Mouse (Mus musculus) small intestine, adult 2 months (tissue): ENCODE data around the gene Flrt1. TPM values are rescaled to one million over a fixed set of nuclear protein-coding genes. Genes with fewer than 3 reads are reported as not detected.
"Not testable (repeated sequence)": the region's sequence is repeated elsewhere in the genome, so short reads cannot be mapped to it uniquely, and the experiment has no call there.

Experiments used
- H3K27ac ChIP-seq: fragments of 200-500 bp; 2 replicates; pipeline ENCODE4 v1.5.1; 2012; ENCODE audit warnings: low read depth, low read length, control low read depth, inconsistent platforms; ENCODE audit not compliant: insufficient read depth
- H3K27me3 ChIP-seq: fragments of 200-500 bp; 2 replicates; pipeline ENCODE4 v1.6.1; 2012; ENCODE audit warnings: mild to moderate bottlenecking, moderate library complexity, low read length, inconsistent platforms; ENCODE audit not compliant: control insufficient read depth, insufficient read depth
- H3K36me3 ChIP-seq: fragments of 200-500 bp; 2 replicates; pipeline ENCODE4 v1.6.1; 2012; ENCODE audit warnings: mild to moderate bottlenecking, low read length, control low read depth, inconsistent platforms; ENCODE audit not compliant: control insufficient read depth, insufficient read depth
- H3K4me1 ChIP-seq: fragments of 200-500 bp; 2 replicates; pipeline ENCODE4 v1.6.1; 2012; ENCODE audit warnings: low read length, inconsistent platforms, mixed read lengths; ENCODE audit not compliant: control insufficient read depth, insufficient read depth, insufficient read length
- H3K4me3 ChIP-seq: fragments of 200-500 bp; 2 replicates; pipeline ENCODE4 v1.5.1; 2012; ENCODE audit warnings: low read depth, mild to moderate bottlenecking, control low read depth, inconsistent platforms, low read length, moderate library complexity
- CTCF ChIP-seq: fragments of 200-500 bp; IDR thresholded peaks from 2 replicates; pipeline ENCODE4 v1.5.1; 2012; ENCODE audit warnings: low read depth, mild to moderate bottlenecking, control low read depth, inconsistent platforms, low read length, moderate library complexity, mixed read lengths; ENCODE audit not compliant: insufficient replicate concordance, insufficient read length; ENCODE audit errors: extremely low read depth
- POLR2A ChIP-seq: fragments of 200-500 bp; IDR thresholded peaks from 2 replicates; pipeline ENCODE4 v1.6.1; 2012; ENCODE audit warnings: low read depth, mild to moderate bottlenecking, control low read depth, inconsistent platforms, low read length, moderate library complexity
- WGBS: fragments of 180-500 bp; shearing (Covaris S2); methylation state at CpG from one replicate; pipeline ENCODE4 v1.1.7; 2018; 5-methylcytosine and 5-hydroxymethylcytosine counted together
- polyA plus RNA-seq: library from polyadenylated mRNA; depleted of rRNA; stranded (reverse); fragments of >200 nt; gene quantifications from 2 replicates; pipeline ENCODE4 v1.2.3, GENCODE M21; 2012

Gene Flrt1
- polyA plus RNA-seq, 1 experiment, result 0.06 TPM

DNA sequence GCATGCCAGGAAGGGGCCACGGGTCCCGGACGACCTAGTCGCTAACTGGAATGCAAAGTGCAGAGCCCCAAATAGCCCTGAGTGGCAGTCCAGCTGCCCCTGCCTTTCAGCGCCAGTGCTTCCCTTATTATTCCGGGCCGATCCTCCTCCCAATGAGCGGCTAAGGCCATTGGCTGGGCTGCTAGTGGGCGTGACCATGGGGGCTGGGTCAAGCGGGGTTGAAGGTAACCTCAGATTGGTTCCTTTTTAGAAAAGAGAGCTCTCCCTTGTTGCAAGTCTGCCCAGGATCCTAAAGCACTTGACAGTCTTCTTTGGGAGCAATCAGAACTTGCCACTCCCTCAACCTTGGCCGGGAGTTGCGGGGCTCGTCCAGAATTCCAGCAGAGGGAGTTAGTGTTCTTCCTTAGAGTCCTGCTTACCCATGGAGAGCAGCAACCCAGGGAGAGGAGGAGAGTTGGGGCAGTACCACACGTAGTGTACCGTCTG, 47.8 kb downstream of the Flrt1 start:
- 2% methylated on average over 15 of the region's 15 CpGs for WGBS
- TF ChIP-seq POLR2A (peak; percentile 82; the same call in 1 of the 2 replicates), CTCF (peak; percentile 46; the same call in 1 of the 2 replicates)
- Histone ChIP-seq H3K27ac (peak overlapping the region; percentile 51), H3K27me3 (no peaks in the 10 kb centered on the region), H3K4me3 (peak overlapping the region; percentile 79), H3K36me3 (no peaks in the 10 kb centered on the region), H3K4me1 (peaks cover 14% of the 10 kb centered on the region)

DNA sequence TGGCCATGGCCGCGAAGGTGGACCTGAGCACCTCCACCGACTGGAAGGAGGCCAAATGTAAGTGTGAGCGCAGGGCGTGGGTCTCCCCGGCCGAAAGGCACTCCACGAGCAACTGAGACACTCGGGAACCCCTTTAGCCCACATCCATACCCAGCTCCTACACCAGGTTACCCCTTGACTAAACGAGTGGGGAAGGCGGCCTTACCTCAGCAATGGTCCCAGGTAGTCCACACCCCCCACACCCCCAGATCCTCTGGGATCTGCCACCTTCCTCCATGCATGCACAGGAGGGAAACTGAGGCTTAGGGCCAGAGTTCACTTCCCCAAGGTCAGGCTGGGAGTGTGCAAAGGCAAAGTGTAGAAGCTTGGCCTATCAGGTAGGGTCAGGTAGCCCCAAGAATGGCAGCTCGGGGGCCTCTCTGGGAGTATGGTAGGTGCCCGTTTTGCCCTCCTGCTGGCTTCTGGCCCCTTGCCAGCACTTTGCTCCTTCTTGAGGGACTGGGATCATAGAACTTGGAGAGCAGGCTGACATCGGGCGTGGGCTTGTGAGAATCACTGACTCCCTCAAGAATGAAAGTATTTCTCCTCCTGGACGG, 48.3 kb downstream of the Flrt1 start:
- H3K4me3 ChIP-seq, result peak overlapping the region; percentile 79
- H3K27me3 ChIP-seq, result no peaks in the 10 kb centered on the region
- no peaks in the 10 kb centered on the region for H3K36me3 ChIP-seq
- TF ChIP-seq POLR2A (no peak), CTCF (no peak)
- under 1% methylated on average over 16 of the region's 16 CpGs for WGBS
- H3K27ac ChIP-seq, result peak overlapping the region; percentile 51
- H3K4me1 ChIP-seq, result peaks cover 14% of the 10 kb centered on the region

DNA sequence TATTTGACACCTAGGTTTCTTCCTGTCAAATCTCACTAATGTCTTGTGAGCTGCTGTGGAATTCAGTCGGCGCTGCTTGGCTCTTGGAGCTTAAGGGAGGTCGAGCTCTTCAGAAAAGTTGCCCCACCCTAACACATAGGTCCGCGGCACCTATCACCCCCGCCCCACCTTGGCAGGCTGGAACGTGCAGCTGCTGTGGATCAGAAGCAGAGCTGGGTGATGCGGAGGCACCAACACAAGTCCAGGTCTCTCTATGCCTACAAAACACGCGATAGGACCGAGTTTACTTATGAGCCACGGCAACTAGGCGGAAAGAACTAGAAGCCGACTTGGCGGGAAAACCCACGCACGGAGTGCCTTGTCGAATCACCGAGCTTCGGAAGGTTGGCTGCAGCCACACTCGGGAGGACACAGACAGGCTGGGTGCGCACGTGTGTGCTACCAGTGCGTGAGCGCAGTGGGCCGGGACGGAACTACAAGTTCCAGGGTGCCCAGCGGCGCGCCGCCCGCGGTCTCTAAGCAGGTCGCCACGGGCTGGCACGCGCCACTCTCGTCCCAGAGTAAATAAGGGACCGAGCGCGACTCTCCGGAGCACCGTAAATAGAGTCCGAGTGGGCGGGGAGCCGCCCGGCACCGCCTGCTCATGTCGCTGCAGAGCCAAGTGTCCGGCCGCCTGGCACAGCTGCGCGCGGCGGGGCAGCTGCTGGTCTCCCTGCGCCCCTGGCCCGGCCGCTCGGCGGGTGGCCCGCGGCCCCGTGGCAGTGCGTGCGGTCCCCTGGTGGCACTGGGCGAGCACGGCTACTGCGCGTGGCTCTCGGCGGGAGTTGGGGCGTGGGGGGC, 49.1 kb downstream of the Flrt1 start, which contains the start of gene Macrod1:
Gene Macrod1, plus strand, starts transcription at position 563 of the 840 bp plus-strand sequence.
- under 1% methylated on average over 72 of the region's 72 CpGs for WGBS
- peak within 1 kb of the TSS; percentile 79 for H3K4me3 ChIP-seq
- H3K4me1 ChIP-seq, result peaks cover 14% of the 10 kb centered on the region
- TF ChIP-seq CTCF (no peak), POLR2A (no peak)
- peak within 1 kb of the TSS; percentile 51 for H3K27ac ChIP-seq
- H3K27me3 ChIP-seq, result no peaks in the 10 kb centered on the region
- no peaks in the 10 kb centered on the region for H3K36me3 ChIP-seq

DNA sequence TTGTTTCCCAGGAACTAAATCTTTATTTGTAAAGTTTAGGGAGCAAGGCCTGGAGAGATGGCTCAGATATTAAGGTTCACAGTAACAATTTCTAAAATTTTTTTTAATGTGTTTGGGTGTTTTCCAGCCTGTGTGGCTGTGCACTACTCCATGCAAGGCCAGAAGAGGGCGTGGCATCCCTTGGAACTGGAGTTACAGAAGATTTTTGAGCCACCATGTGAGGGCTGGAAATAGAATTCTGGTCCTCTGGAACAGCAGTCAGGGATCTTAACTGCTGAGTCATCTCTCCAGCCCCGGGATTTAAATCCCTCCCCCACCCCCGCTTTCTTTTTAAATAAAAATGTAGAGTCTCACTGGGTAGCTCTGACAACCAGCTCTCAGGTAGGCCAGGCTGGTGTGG, 50.4 kb downstream of the Flrt1 start:
- H3K4me1 ChIP-seq, result peaks cover 14% of the 10 kb centered on the region
- TF ChIP-seq CTCF, result no peak
- no peak for TF ChIP-seq POLR2A
- H3K36me3 ChIP-seq, result no peaks in the 10 kb centered on the region
- no peak overlapping the region for H3K4me3 ChIP-seq
- H3K27me3 ChIP-seq, result no peaks in the 10 kb centered on the region
- 55% methylated on average over 3 of the region's 3 CpGs for WGBS
- H3K27ac ChIP-seq, result no peak overlapping the region

DNA sequence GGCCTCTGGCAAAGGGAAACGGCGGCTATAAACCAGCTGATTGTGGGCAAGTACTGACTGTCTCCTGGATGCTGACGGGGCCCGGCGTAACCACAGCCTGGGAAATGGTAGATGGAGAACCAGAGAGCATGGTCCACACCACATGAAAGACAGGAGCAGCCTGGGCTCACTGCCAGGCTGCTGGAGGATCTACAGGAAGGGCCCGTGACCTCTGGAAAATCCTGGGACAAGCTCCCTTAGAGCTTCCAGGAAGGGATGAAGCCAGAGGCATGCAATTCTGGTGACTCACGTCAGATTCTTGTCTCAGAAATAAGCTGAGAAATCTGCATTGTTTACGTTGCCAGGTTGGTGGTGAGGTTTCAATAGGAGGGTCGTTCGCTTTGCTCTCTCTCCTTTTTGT, 50.8 kb downstream of the Flrt1 start:
- no peak overlapping the region for H3K4me3 ChIP-seq
- H3K27me3 ChIP-seq, result no peaks in the 10 kb centered on the region
- H3K36me3 ChIP-seq, result no peaks in the 10 kb centered on the region
- H3K4me1 ChIP-seq, result peaks cover 14% of the 10 kb centered on the region
- TF ChIP-seq POLR2A (no peak), CTCF (no peak)
- 51% methylated on average over 10 of the region's 10 CpGs for WGBS
- no peak overlapping the region for H3K27ac ChIP-seq

DNA sequence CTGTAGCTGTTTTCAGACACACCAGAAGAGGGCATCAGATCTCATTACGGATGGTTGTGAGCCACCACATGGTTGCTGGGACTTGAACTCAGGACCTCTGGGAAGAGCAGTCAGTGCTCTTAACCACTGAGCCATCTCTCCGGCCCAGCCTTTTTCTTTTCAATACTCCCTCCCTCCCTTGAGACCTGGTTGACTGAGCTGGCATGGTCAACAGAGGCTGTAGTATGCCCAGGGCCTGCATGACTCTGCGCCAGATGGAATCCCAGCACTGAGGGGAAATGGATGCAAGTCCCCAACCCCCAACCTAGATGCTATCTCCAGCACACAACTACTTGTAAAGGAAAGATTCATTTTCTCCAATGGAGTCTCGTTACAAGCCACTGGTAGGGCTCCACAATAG, 52.1 kb downstream of the Flrt1 start:
- 95% methylated on average over 4 of the region's 4 CpGs for WGBS
- H3K36me3 ChIP-seq, H3K27ac ChIP-seq, H3K4me3 ChIP-seq, H3K27me3 ChIP-seq: not testable (repeated sequence)
- H3K4me1 ChIP-seq, result peaks cover 13% of the 10 kb centered on the region

DNA sequence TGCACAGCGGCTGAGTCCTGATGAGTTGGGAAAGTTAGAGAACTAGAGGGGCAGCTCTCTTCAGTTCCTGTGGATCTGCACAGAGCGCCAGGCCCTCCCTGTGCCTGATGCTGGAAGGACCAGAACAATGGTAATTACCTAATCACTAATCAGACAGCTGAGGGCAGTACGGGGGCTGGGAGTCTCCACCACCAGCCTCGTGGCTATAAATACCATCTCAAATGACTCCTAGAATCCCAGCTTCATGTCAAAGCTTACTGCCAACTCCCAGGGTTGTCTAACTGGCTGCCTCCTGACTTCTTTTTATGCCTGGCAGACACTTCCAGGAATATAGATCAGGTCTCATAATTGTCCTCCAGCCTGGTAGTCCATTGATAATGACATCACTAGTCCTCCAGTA, 60.8 kb downstream of the Flrt1 start:
- WGBS, result 59% methylated on average over 4 of the region's 4 CpGs
- no peak overlapping the region for H3K27ac ChIP-seq
- H3K4me3 ChIP-seq, result no peak overlapping the region
- peaks cover 5% of the 10 kb centered on the region; the same call in 1 of the 2 replicates for H3K4me1 ChIP-seq
- H3K27me3 ChIP-seq, result no peaks in the 10 kb centered on the region
- TF ChIP-seq CTCF, result no peak
- no peak for TF ChIP-seq POLR2A
- H3K36me3 ChIP-seq, result no peaks in the 10 kb centered on the region
